Mouse (Mus musculus) liver, embryonic 13.5 days (tissue): ENCODE results near the gene Emc6. TPM values are rescaled to one million over a fixed set of nuclear protein-coding genes. Genes with fewer than 3 reads are reported as not detected.

ENCODE experiments used
- ATAC-seq: fragments of 200-750 bp; cut with Nextera tagmentation; 2 replicates; pipeline ENCODE4 v1.8.0; 2017; ENCODE audit warnings: low read depth, mild to moderate bottlenecking, moderate number of reproducible peaks, moderate library complexity
- DNase-seq: peaks from one replicate; pipeline ENCODE4 v3.0.0; 2022
- H3K27ac ChIP-seq: fragments of 300-500 bp; sonication (generic); 2 replicates; pipeline ENCODE4 v1.5.1; 2015; ENCODE audit warnings: moderate library complexity, mild to moderate bottlenecking, inconsistent platforms
- H3K27me3 ChIP-seq: fragments of 300-500 bp; sonication (generic); 2 replicates; pipeline ENCODE4 v1.6.1; 2015; ENCODE audit warnings: mild to moderate bottlenecking, inconsistent platforms
- H3K36me3 ChIP-seq: fragments of 300-500 bp; sonication (generic); 2 replicates; pipeline ENCODE4 v1.6.1; 2015; ENCODE audit warnings: mild to moderate bottlenecking, inconsistent platforms
- H3K4me1 ChIP-seq: fragments of 300-500 bp; sonication (generic); replicated peaks from 2 replicates; pipeline ENCODE4 v1.6.1; 2015; ENCODE audit warnings: inconsistent platforms
- H3K4me2 ChIP-seq: fragments of 300-500 bp; sonication (generic); 2 replicates; pipeline ENCODE4 v1.6.1; 2015; ENCODE audit warnings: inconsistent platforms, mild to moderate bottlenecking, moderate library complexity
- H3K4me3 ChIP-seq: fragments of 300-500 bp; sonication (generic); replicated peaks from 2 replicates; pipeline ENCODE4 v1.5.1; 2015; ENCODE audit warnings: mild to moderate bottlenecking, inconsistent platforms
- H3K9ac ChIP-seq: fragments of 300-500 bp; sonication (generic); 2 replicates; pipeline ENCODE4 v1.6.1; 2015; ENCODE audit warnings: mild to moderate bottlenecking, inconsistent platforms
- H3K9me3 ChIP-seq: fragments of 300-500 bp; sonication (generic); replicated peaks from 2 replicates; pipeline ENCODE4 v1.6.1; 2016; ENCODE audit warnings: inconsistent platforms
- WGBS: fragments of 180-500 bp; shearing (Covaris S2); methylation state at CpG from one replicate; pipeline ENCODE4 v1.1.7; 2015; ENCODE audit not compliant: insufficient replicate concordance; 5-methylcytosine and 5-hydroxymethylcytosine counted together
- polyA plus RNA-seq: library from polyadenylated mRNA; unstranded; fragments of >200 nt; fragmentation: Nextera tagmentation; extraction: Ambion mirVana; gene quantifications from 2 replicates; pipeline ENCODE4 v1.2.1, GENCODE M21; 2015

Emc6 gene
- 97.4 and 98.5 TPM in 2 replicates for polyA plus RNA-seq

DNA sequence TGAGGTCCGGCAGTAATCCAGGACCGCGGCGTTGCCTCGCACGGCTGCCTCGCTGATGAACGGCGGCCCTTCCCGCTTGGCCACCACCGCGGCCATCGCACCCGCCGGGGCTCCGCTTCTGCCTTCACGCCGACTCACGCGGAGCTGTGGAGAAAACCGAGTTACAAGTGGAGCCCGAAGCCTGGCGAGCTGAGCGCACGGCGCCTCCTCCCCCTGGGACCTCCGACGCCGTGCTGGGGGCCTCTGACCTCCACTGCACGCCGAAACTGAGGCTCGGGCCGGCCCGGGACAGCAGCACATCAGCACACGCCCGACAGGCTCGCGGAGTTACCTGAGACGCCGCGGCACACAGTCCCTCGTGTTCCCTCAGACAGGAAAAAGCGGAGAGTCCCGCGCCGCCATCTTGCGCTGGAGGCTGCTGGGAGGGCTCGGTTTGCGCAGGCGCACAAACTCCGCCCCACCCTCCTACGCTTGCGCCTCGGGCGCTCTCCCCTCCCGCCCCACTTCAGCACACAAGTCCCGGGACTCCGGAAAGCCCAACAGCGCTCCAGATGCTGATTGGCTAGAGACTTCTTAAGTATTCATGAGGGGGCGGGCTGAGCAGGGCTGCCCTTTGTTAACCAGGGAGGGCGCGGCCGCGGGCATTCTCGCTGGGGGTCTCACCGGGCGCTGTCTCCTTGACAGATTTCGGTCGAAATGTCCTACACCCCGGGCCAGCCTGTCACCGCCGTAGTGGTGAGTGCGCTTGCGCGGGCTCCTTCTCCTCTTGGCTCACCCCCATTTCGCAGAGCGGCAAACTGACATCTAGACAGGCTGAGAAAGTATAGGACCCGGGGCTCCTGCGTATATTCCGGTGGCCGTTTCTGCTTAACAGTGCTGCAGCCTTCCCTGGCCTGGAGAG, at the start of gene Emc6, which contains the start of gene Tax1bp3:
Emc6 (minus strand) TSS at position 430 of the 901 bp plus-strand sequence.
Tax1bp3 (plus strand) TSS at position 476 of the 901 bp plus-strand sequence.
- peak; percentile 95 for DNase-seq
- peak within 1 kb of the TSS; percentile 83 for H3K27ac ChIP-seq
- H3K4me3 ChIP-seq = peak within 1 kb of the TSS; percentile 96
- WGBS = under 1% methylated on average over 81 of the region's 81 CpGs
- no peaks in the 10 kb centered on the region for H3K27me3 ChIP-seq
- peak within 1 kb of the TSS; percentile 97 for H3K4me2 ChIP-seq
- H3K36me3 ChIP-seq = peaks cover 31% of the 10 kb centered on the region
- H3K9ac ChIP-seq = peak within 1 kb of the TSS; percentile 96
- peaks cover 50% of the 10 kb centered on the region for H3K4me1 ChIP-seq
- no peaks in the 10 kb centered on the region for H3K9me3 ChIP-seq
- ATAC-seq = peak; percentile 98

- DNase-seq = no peak
- Histone ChIP-seq H3K4me3 (no peak overlapping the region), H3K9me3 (no peaks in the 10 kb centered on the region), H3K4me2 (no peak overlapping the region), H3K27ac (no peak overlapping the region), H3K36me3 (no peaks in the 10 kb centered on the region), H3K27me3 (no peaks in the 10 kb centered on the region), H3K9ac (no peak overlapping the region), H3K4me1 (no peaks in the 10 kb centered on the region)
- ATAC-seq = no peak
- 66% methylated on average over 6 of the region's 6 CpGs for WGBS
These were observed 49.0 kb upstream of the Emc6 start for GRCm38 (mm10) chr11:73225856-73226255.

- WGBS = 61% methylated on average over 2 of the region's 2 CpGs
- no peaks in the 10 kb centered on the region for H3K27me3 ChIP-seq
- no peak overlapping the region for H3K4me3 ChIP-seq
- no peak for DNase-seq
- no peak overlapping the region for H3K4me2 ChIP-seq
- ATAC-seq = no peak
- no peaks in the 10 kb centered on the region for H3K36me3 ChIP-seq
- H3K4me1 ChIP-seq = no peaks in the 10 kb centered on the region
- H3K27ac ChIP-seq = no peak overlapping the region
- H3K9ac ChIP-seq = no peak overlapping the region
- H3K9me3 ChIP-seq = no peaks in the 10 kb centered on the region
These were observed 47.1 kb upstream of the Emc6 start for GRCm38 (mm10) chr11:73223966-73224365.

DNA sequence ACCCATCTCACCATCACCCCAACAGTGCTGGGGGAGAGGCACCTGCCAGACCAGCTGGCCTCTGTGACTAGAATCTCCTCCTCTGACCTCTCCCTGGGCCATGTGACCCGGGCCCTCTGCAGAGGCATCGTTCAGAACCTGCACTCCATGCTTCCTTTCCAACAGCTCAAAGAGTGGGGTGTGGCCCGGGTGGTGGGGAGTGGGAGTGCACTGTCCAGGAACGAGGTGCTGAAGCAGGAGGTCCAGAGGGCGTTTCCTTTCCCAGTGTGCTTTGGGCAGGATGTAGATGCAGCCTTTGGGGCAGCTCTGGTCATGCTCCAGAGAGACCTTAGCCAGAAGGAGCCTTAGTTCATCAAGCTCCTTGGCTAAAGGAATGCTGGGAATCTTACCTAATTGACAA, 46.0 kb upstream of the Emc6 start:
- Histone ChIP-seq H3K36me3 (no peaks in the 10 kb centered on the region), H3K27me3 (no peaks in the 10 kb centered on the region), H3K27ac (no peak overlapping the region), H3K4me2 (no peak overlapping the region), H3K4me1 (no peaks in the 10 kb centered on the region), H3K9ac (no peak overlapping the region), H3K4me3 (no peak overlapping the region), H3K9me3 (no peaks in the 10 kb centered on the region)
- DNase-seq = no peak
- no peak for ATAC-seq
- 30% methylated on average over 5 of the region's 5 CpGs for WGBS

- ATAC-seq (no peak), DNase-seq (no peak)
- Histone ChIP-seq H3K27me3 (no peaks in the 10 kb centered on the region), H3K9me3 (no peaks in the 10 kb centered on the region), H3K4me3 (no peak overlapping the region), H3K9ac (no peak overlapping the region), H3K36me3 (no peaks in the 10 kb centered on the region), H3K27ac (no peak overlapping the region), H3K4me1 (no peaks in the 10 kb centered on the region), H3K4me2 (no peak overlapping the region)
- WGBS = 77% methylated on average over 1 of the region's 1 CpGs
These were observed 43.8 kb upstream of the Emc6 start for GRCm38 (mm10) chr11:73220651-73221050.

DNA sequence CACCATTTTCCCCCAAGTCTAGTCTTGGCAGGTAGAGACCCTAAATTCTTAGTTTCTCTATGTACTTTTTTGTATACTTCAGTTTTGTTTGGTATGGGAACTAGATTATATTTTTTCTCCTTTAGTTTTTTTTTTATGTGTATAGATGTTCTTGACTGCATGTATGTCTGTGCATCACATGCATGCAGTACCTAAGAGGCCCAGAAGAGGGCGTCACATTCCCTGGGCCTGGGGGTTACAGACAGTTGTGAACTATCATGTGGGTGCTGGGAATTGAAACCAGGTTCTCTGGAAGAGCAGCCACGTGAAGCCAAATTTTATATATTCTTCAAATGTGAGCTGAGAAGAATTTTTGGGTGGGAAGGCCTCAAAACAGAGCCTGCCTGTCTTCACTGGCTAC, 42.8 kb upstream of the Emc6 start:
- WGBS = 43% methylated on average over 2 of the region's 2 CpGs
- ATAC-seq = no peak
- no peaks in the 10 kb centered on the region for H3K9me3 ChIP-seq
- DNase-seq = no peak
- H3K36me3 ChIP-seq = no peaks in the 10 kb centered on the region
- H3K27ac ChIP-seq = no peak overlapping the region
- no peak overlapping the region for H3K4me3 ChIP-seq
- no peaks in the 10 kb centered on the region for H3K4me1 ChIP-seq
- H3K9ac ChIP-seq = no peak overlapping the region
- H3K4me2 ChIP-seq = no peak overlapping the region
- H3K27me3 ChIP-seq = no peaks in the 10 kb centered on the region

DNA sequence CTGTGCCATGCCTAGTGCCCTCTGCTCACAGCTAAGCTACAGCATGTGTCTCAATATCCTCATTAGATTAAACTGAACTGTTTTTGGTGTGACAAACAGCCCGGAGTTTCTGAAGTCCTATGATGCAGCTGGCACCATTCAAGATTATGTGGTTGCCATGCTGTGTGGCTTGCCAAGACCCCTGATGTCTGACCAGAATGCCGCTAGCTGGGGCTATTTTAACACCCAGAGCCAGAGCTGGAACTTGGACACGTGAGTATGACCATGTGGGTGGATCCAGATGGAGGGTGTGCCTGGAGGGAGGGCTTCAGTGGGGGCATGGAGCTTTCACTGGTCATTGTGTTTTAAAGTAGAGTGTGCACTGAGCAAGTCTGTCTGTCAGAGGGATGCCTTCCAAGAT, 37.1 kb upstream of the Emc6 start:
- Histone ChIP-seq H3K27ac (no peak overlapping the region), H3K4me2 (no peak overlapping the region), H3K27me3 (no peaks in the 10 kb centered on the region), H3K4me1 (no peaks in the 10 kb centered on the region), H3K36me3 (no peaks in the 10 kb centered on the region), H3K4me3 (no peak overlapping the region), H3K9me3 (no peaks in the 10 kb centered on the region), H3K9ac (no peak overlapping the region)
- 55% methylated on average over 3 of the region's 3 CpGs for WGBS
- no peak for DNase-seq
- ATAC-seq = no peak

DNA sequence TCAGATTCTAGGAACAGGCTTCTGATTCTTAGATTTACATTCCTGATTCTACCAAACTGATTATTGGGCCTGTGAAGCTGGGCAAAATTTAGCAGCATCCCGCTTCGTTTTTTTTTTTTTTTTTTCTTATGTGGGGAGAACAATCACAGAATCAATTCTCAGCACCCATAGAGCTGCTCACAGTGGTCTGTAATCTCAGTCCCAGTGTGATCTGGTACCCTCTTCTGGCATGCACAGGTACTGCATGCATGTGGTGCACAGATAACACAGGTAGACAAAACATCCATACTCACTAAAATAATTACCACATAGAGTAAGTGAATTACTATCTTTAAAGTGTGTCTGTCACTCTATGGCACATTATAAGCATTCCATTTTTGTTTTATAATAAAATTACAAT, 30.8 kb upstream of the Emc6 start:
- DNase-seq = no peak
- H3K27me3 ChIP-seq = no peaks in the 10 kb centered on the region
- WGBS = 64% methylated on average over 2 of the region's 2 CpGs
- H3K4me2 ChIP-seq = no peak overlapping the region
- no peak overlapping the region for H3K9ac ChIP-seq
- no peak overlapping the region for H3K4me3 ChIP-seq
- H3K27ac ChIP-seq = no peak overlapping the region
- no peak for ATAC-seq
- no peaks in the 10 kb centered on the region for H3K9me3 ChIP-seq
- H3K4me1 ChIP-seq = no peaks in the 10 kb centered on the region
- H3K36me3 ChIP-seq = no peaks in the 10 kb centered on the region

GRCm38 (mm10) chr11:73205194-73205593, 28.4 kb upstream of the Emc6 start:
- Histone ChIP-seq H3K9me3 (no peaks in the 10 kb centered on the region), H3K27me3 (no peaks in the 10 kb centered on the region), H3K36me3 (no peaks in the 10 kb centered on the region), H3K4me2 (no peak overlapping the region), H3K27ac (no peak overlapping the region), H3K4me3 (no peak overlapping the region), H3K4me1 (peaks cover 2% of the 10 kb centered on the region), H3K9ac (no peak overlapping the region)
- no peak for DNase-seq
- ATAC-seq = no peak
- 61% methylated on average over 7 of the region's 7 CpGs for WGBS

DNA sequence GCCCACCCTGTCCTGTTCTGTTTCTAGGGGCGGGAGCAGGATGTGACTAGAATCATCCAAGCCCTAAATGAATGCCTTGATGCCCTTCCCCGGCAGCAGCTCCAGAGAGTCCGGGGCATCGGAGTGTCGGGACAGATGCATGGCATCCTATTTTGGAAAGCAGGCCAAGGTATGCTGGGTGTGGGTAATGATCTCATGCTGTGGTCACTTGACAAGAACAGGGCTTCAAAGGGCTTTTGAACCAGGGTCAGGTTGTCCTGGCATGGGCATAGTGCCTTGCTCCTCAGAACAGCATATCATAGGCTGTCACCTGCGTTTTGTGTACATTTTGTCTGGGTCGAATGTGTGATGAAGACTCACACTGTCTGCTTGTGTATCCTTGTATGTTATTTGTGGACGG, 27.1 kb upstream of the Emc6 start:
- Histone ChIP-seq H3K27ac (no peak overlapping the region), H3K9me3 (no peaks in the 10 kb centered on the region), H3K4me1 (peaks cover 10% of the 10 kb centered on the region), H3K4me3 (no peak overlapping the region), H3K27me3 (no peaks in the 10 kb centered on the region), H3K36me3 (no peaks in the 10 kb centered on the region), H3K9ac (no peak overlapping the region), H3K4me2 (no peak overlapping the region)
- ATAC-seq (no peak), DNase-seq (no peak)
- WGBS = 75% methylated on average over 8 of the region's 8 CpGs

DNA sequence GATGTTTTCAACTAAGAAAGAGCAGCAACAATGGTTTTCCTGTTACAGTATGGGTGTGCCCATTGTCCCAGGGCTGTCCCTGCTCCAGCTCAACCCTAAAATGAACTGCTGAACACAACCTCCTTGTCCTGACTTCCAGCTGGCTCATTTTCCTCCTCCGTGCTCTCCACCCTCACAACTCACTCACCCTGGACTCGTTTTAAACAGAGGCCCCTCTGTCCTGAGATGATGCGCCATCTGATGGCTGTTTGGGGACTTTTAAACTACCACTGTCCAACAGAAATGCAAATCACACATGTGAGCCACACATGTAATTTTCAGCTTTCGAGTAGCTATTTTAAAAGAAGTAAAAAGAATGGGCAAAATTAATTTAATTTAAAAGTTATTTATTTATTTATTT, 24.8 kb upstream of the Emc6 start:
- WGBS = 41% methylated on average over 4 of the region's 4 CpGs
- no peak for DNase-seq
- Histone ChIP-seq H3K4me1 (peaks cover 25% of the 10 kb centered on the region), H3K9ac (no peak overlapping the region), H3K4me3 (no peak overlapping the region), H3K4me2 (no peak overlapping the region), H3K9me3 (no peaks in the 10 kb centered on the region), H3K27ac (no peak overlapping the region), H3K36me3 (no peaks in the 10 kb centered on the region), H3K27me3 (no peaks in the 10 kb centered on the region)
- ATAC-seq = no peak

DNA sequence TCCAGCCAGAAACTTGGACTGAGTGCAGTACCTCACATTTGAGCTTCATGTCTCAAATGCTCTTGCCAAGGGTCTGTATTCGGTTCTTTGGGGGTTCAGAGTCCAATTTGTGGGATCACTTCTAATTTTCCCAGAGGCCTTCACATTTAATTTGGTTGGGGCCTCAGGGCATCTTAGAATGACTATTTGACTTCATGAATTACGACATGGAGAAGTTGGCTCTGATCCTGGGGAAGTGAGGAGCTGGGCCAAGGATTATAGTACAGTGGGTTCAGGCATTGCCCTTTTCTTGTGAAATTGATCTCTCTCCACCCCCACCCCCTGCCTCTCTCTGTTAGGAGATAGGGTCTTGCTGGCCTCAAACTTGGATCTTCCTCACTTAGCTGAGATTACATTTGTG, 24.2 kb upstream of the Emc6 start:
- Histone ChIP-seq H3K27me3 (no peaks in the 10 kb centered on the region), H3K27ac (no peak overlapping the region), H3K4me1 (peaks cover 25% of the 10 kb centered on the region), H3K36me3 (no peaks in the 10 kb centered on the region), H3K9me3 (no peaks in the 10 kb centered on the region), H3K9ac (no peak overlapping the region), H3K4me3 (no peak overlapping the region), H3K4me2 (no peak overlapping the region)
- DNase-seq (no peak), ATAC-seq (no peak)
- WGBS = 65% methylated on average over 2 of the region's 2 CpGs
